Mouse (Mus musculus): Measurements from ENCODE around the gene Dpp8.

GRCm38 (mm10) chr9:65094237-65094636, 62.0 kb downstream of the Dpp8 start:
- no peak for TF ChIP-seq POLR2A (IDR thresholded peaks at IDR 0.05; ENCODE audit: control insufficient read depth in 1 of 2, insufficient read depth in 1 of 2, low read depth in 1 of 2, low read length in 2 of 2, poor library complexity in 1 of 2)
- TF ChIP-seq CTCF (IDR thresholded peaks at IDR 0.05 in 2 of 3, conservative IDR thresholded peaks at IDR 0.05 in 1 of 3; ENCODE audit: control insufficient read depth in 1 of 3, insufficient read depth in 1 of 3, low read depth in 2 of 3, low read length in 3 of 3, poor library complexity in 1 of 3, severe bottlenecking in 1 of 3): no peak
- TF ChIP-seq SIN3A (IDR thresholded peaks at IDR 0.05; ENCODE audit: low read length): no peak
- no peak for TF ChIP-seq KAT2A (conservative IDR thresholded peaks at IDR 0.05; ENCODE audit: low read depth, low read length)
- no peak for TF ChIP-seq EP300 (IDR thresholded peaks at IDR 0.05; ENCODE audit: low read depth in 1 of 2, low read length in 2 of 2)
- TF ChIP-seq BHLHE40 (IDR thresholded peaks at IDR 0.05; ENCODE audit: borderline replicate concordance, low read depth, low read length): no peak
- no peak for TF ChIP-seq USF1 (IDR thresholded peaks at IDR 0.05; ENCODE audit: low read depth, low read length)
- TF ChIP-seq POLR2AphosphoS5 (IDR thresholded peaks at IDR 0.05; ENCODE audit: borderline replicate concordance, low read depth, low read length): no peak
- no peak for TF ChIP-seq GATA1 (IDR thresholded peaks at IDR 0.05; ENCODE audit: low read depth, low read length)
- TF ChIP-seq ZC3H11A (IDR thresholded peaks at IDR 0.05; ENCODE audit: low read depth, low read length): no peak
- TF ChIP-seq E2F4 (IDR thresholded peaks at IDR 0.05; ENCODE audit: borderline replicate concordance, low read depth, low read length): no peak
- no peak for TF ChIP-seq USF2 (IDR thresholded peaks at IDR 0.05; ENCODE audit: borderline replicate concordance in 1 of 2, insufficient read depth in 1 of 2, low read depth in 1 of 2, low read length in 2 of 2)
- TF ChIP-seq UBTF (IDR thresholded peaks at IDR 0.05; ENCODE audit: borderline replicate concordance, insufficient read depth, low read depth, low read length): no peak
- TF ChIP-seq MAX (IDR thresholded peaks at IDR 0.05; ENCODE audit: low read length): no peak

All from MEL (cell line).